Mouse (Mus musculus) intestine, embryonic 16.5 days (tissue): ENCODE data around the gene Hgfac. TPM values are rescaled to one million over a fixed set of nuclear protein-coding genes. Genes with fewer than 3 reads are reported as not detected.
A peak's percentile ranks its signal among the peaks of the same experiment; 100 is the strongest.

Source experiments
- ATAC-seq: fragments of 200-750 bp; cut with Nextera tagmentation; 2 replicates; pipeline ENCODE4 v1.8.0; 2017; ENCODE audit warnings: moderate TSS enrichment, moderate library complexity
- H3K27ac ChIP-seq: fragments of 300-500 bp; sonication (generic); 2 replicates; pipeline ENCODE4 v1.5.1; 2014; ENCODE audit warnings: mild to moderate bottlenecking, low read length
- H3K27me3 ChIP-seq: fragments of 300-500 bp; sonication (generic); replicated peaks from 2 replicates; pipeline ENCODE4 v1.6.1; 2014; ENCODE audit warnings: low read length, control low read depth, mixed read lengths; ENCODE audit not compliant: control insufficient read depth, insufficient read depth
- H3K36me3 ChIP-seq: fragments of 300-500 bp; sonication (generic); 2 replicates; pipeline ENCODE4 v1.6.1; 2014; ENCODE audit warnings: low read length, control low read depth; ENCODE audit not compliant: control insufficient read depth, insufficient read depth
- H3K4me1 ChIP-seq: fragments of 300-500 bp; sonication (generic); 2 replicates; pipeline ENCODE4 v1.6.1; 2014; ENCODE audit warnings: low read length, control low read depth, mixed read lengths; ENCODE audit not compliant: control insufficient read depth, insufficient read depth
- H3K4me2 ChIP-seq: fragments of 300-500 bp; sonication (generic); 2 replicates; pipeline ENCODE4 v1.6.1; 2014; ENCODE audit warnings: low read depth, low read length, control low read depth
- H3K4me3 ChIP-seq: fragments of 300-500 bp; sonication (generic); 2 replicates; pipeline ENCODE4 v1.5.1; 2014; ENCODE audit warnings: mild to moderate bottlenecking, low read length
- H3K9ac ChIP-seq: fragments of 300-500 bp; sonication (generic); 2 replicates; pipeline ENCODE4 v1.6.1; 2014; ENCODE audit warnings: low read depth, low read length
- H3K9me3 ChIP-seq: fragments of 300-500 bp; sonication (generic); 2 replicates; pipeline ENCODE4 v1.6.1; 2016; ENCODE audit warnings: low read length, control low read depth; ENCODE audit not compliant: control insufficient read depth
- WGBS: fragments of 180-500 bp; shearing (Covaris S2); extraction: QIAGEN DNeasy Blood & Tissue Kit; methylation state at CpG from one replicate; pipeline ENCODE4 v1.1.7; 2014; 5-methylcytosine and 5-hydroxymethylcytosine counted together
- polyA plus RNA-seq: library from polyadenylated mRNA; unstranded; fragments of >200 nt; fragmentation: Nextera tagmentation; extraction: Ambion mirVana; gene quantifications from 2 replicates; pipeline ENCODE4 v1.2.1, GENCODE M21; 2015

The Hgfac gene
- polyA plus RNA-seq, 1 experiment from 2014 or later: 14.9 TPM

DNA sequence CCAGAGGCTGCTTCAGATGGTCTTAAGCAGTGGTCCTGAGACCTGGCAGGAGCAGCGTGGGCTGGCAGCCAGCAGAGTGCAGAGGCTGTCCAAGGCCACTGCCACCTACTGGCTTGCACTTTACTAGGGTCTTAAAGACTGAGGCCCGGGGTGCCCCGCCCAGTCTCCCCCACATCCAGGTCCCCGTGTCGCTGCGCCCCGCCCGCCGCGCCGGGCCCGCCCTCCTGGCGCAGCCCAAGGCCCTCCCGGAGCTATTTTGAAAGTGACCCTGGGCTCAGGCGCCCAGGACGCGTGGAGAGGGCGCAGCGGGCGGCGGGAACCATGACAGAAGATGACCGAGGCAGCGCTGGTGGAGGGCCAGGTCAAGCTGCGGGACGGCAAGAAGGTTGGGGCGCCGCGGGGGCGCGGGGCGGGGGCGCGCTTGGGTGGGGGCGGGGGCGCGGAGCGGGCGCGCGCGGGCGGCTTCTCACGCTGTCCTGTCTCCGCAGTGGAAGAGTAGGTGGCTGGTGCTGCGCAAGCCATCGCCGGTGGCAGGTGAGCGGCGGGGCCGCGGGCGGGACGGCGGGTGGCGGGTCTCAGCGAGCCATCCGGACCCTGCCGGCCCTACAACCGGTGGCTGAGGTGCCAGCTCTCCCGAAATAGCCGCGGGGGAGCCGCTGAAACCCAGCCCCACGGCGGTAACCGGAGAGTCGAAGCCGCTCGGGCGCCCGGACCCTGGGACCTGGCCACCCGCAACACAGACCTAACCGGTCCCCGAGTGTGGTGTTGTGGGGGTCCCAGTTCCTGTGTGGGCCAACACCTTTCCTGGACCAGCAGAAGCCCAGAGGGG, 15.5 kb downstream of the Hgfac start, which contains the start of gene Dok7:
Dok7 (plus strand) TSS at position 163 of the 829 bp plus-strand sequence.
- H3K9ac ChIP-seq: peak within 1 kb of the TSS; percentile 66
- no peak within 1 kb of the TSS for H3K27ac ChIP-seq
- no peaks in the 10 kb centered on the region for H3K36me3 ChIP-seq
- peaks cover 13% of the 10 kb centered on the region for H3K4me1 ChIP-seq
- peak within 1 kb of the TSS; percentile 95 for H3K4me2 ChIP-seq
- no peaks in the 10 kb centered on the region for H3K9me3 ChIP-seq
- H3K4me3 ChIP-seq: peak within 1 kb of the TSS; percentile 59
- peak; percentile 63 for ATAC-seq
- peaks cover 29% of the 10 kb centered on the region for H3K27me3 ChIP-seq
- 0% methylated on average over 59 of the region's 74 CpGs for WGBS

GRCm38 (mm10) chr5:35057582-35057981, 16.3 kb downstream of the Hgfac start:
- Histone ChIP-seq H3K4me3 (peak overlapping the region; percentile 59), H3K27ac (no peak overlapping the region), H3K27me3 (peaks cover 29% of the 10 kb centered on the region), H3K9me3 (no peaks in the 10 kb centered on the region), H3K9ac (0 out of 2 replicates have a peak overlapping the region, but pooled peaks have one; percentile 66), H3K4me2 (peak overlapping the region; percentile 95), H3K4me1 (peaks cover 13% of the 10 kb centered on the region), H3K36me3 (no peaks in the 10 kb centered on the region)
- no peak for ATAC-seq
- 27% methylated on average over 4 of the region's 4 CpGs for WGBS

DNA sequence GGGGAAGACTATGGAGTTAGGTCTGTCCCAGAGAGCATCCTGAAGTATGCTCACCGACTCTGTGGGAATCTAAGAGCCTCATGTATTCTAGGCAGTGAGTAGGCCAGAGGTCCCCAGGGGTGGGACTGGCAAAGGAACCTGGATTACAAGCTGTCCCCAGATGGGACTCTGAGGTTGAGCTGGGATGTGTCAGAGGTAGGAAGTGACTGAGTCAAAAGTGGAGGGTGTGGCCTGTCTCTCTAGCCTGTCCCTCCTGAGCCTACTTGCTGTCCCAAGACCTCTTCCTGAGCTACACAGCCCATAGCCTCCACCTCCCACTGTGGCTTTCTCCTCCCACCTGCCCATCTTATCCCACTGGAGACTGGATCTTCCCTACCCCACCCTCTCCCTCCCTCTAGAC, 16.9 kb downstream of the Hgfac start:
- Histone ChIP-seq H3K4me1 (peaks cover 13% of the 10 kb centered on the region), H3K36me3 (no peaks in the 10 kb centered on the region), H3K27me3 (peaks cover 29% of the 10 kb centered on the region), H3K9ac (no peak overlapping the region), H3K27ac (no peak overlapping the region), H3K9me3 (no peaks in the 10 kb centered on the region), H3K4me3 (no peak overlapping the region), H3K4me2 (no peak overlapping the region)
- ATAC-seq: no peak
- WGBS: 38% methylated on average over 1 of the region's 1 CpGs

DNA sequence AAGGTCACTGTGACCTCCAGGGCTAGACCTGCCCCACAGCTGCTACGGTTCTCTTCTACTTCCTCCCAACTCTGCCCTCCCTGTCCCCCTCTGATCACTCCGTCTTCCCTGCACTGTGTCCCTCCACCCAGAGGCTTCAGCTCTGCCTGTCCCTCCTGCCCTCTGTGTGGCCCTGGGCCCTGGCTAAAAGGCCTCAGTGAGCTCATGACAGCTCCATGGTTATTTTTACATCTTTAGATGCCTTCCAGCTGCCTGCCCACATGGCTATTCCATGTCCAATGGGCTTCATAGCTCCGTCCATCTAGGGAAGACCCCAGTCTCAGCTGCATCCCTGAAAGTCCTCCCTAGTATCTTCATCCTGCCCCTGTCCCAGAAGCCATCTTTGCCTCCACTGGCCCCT, 18.8 kb downstream of the Hgfac start:
- Histone ChIP-seq H3K27me3 (peaks cover 29% of the 10 kb centered on the region), H3K36me3 (no peaks in the 10 kb centered on the region), H3K4me3 (no peak overlapping the region), H3K9ac (no peak overlapping the region), H3K4me2 (no peak overlapping the region), H3K27ac (no peak overlapping the region), H3K4me1 (peaks cover 10% of the 10 kb centered on the region), H3K9me3 (no peaks in the 10 kb centered on the region)
- 61% methylated on average over 3 of the region's 3 CpGs for WGBS
- ATAC-seq: no peak

- Histone ChIP-seq H3K27ac (no peak overlapping the region), H3K4me2 (no peak overlapping the region), H3K9ac (no peak overlapping the region), H3K9me3 (no peaks in the 10 kb centered on the region), H3K36me3 (no peaks in the 10 kb centered on the region), H3K4me3 (no peak overlapping the region), H3K27me3 (no peaks in the 10 kb centered on the region), H3K4me1 (no peaks in the 10 kb centered on the region)
- ATAC-seq: no peak
- WGBS: 74% methylated on average over 2 of the region's 2 CpGs
Observed at GRCm38 (mm10) chr5:35069841-35070240, 28.5 kb downstream of the Hgfac start.

DNA sequence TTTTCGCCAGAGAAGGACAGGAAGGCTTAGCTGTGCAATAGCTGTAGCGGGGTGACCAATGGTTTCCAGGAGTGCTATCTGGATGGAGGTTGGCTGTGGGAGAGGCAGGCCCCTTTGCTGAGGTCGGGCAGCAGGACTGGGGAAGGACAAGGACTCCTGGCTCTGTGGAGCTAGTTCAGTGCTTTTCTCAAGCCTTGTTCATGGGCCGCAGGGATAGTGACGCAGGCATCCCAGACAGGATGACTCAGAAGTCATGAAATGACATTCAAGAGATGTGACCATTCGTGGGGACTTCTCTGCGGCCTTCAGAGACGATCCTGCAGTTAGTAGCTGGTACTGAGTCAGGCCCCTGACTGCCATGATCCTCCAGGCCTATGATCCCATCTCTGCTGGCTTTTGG, 29.0 kb downstream of the Hgfac start:
- H3K9ac ChIP-seq: no peak overlapping the region
- H3K27me3 ChIP-seq: no peaks in the 10 kb centered on the region
- H3K9me3 ChIP-seq: no peaks in the 10 kb centered on the region
- H3K27ac ChIP-seq: no peak overlapping the region
- no peak overlapping the region for H3K4me3 ChIP-seq
- no peak for ATAC-seq
- 83% methylated on average over 8 of the region's 8 CpGs for WGBS
- H3K36me3 ChIP-seq: no peaks in the 10 kb centered on the region
- no peaks in the 10 kb centered on the region for H3K4me1 ChIP-seq
- H3K4me2 ChIP-seq: no peak overlapping the region

DNA sequence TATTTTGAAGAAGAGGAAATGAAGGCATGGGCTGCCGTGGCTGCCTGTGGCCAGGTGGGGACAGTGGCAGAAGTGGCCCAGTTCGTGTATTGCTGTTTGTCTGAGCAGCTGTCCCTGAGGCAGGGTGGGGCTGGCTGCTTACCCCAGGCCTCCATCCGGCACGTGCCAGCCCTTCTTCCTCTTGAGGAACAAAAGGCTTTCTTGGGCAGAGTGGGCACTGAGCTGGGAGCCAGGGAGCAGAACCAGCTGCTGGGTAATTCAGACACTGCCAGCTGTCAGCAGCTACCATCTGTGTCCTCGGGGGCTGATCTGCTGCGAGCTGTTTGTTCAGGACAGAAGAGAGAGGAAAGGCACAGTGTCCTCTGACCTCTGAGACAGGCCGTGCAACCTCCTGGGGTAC, 29.6 kb downstream of the Hgfac start:
- Histone ChIP-seq H3K4me1 (no peaks in the 10 kb centered on the region), H3K27ac (no peak overlapping the region), H3K27me3 (no peaks in the 10 kb centered on the region), H3K4me3 (no peak overlapping the region), H3K4me2 (no peak overlapping the region), H3K9me3 (no peaks in the 10 kb centered on the region), H3K9ac (no peak overlapping the region), H3K36me3 (no peaks in the 10 kb centered on the region)
- WGBS: 53% methylated on average over 7 of the region's 7 CpGs
- no peak for ATAC-seq

DNA sequence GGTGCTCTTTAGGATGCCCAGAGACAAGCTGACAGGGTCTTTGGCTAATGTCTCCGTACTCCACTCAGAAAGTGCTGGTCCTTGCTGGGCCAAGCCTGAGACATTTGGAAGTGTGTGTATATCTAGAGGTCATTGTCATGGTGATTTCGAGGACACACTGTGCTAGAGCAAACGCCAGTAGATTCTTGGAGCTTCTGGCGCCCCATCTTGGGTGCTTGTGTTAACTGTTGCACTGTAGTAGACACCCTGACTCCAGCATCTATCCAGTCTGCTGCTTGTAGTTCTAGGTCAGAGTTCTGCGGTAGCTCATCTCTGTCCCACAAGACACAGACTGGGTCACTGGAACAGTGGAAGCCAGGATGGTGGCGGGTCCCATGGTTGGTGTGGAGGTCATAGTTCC, 30.5 kb downstream of the Hgfac start:
- no peak overlapping the region for H3K9ac ChIP-seq
- H3K4me1 ChIP-seq: no peaks in the 10 kb centered on the region
- no peaks in the 10 kb centered on the region for H3K27me3 ChIP-seq
- H3K27ac ChIP-seq: no peak overlapping the region
- H3K4me2 ChIP-seq: no peak overlapping the region
- no peaks in the 10 kb centered on the region for H3K9me3 ChIP-seq
- 91% methylated on average over 6 of the region's 6 CpGs for WGBS
- H3K36me3 ChIP-seq: no peaks in the 10 kb centered on the region
- no peak overlapping the region for H3K4me3 ChIP-seq
- ATAC-seq: no peak

DNA sequence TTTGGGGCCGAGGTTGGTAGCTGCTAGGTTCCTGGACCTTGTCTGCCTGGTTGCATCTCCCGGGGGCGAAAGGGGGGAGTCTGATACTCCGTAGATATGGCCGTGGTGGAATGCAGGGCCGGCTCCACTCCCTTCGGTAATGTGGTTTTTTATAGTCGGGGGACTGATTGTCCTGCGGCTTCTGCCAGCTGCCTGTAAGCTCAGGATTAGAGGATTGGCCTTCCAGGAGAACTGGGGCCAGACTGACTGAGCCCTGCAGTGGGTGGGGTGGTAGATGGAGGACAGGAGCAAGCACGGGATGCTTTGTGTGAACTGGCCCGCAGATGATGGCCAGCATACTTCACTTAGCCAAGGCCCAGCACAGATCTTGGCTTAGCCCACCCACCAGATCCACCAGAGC, 31.9 kb downstream of the Hgfac start:
- H3K36me3 ChIP-seq: no peaks in the 10 kb centered on the region
- H3K4me3 ChIP-seq: no peak overlapping the region
- H3K9ac ChIP-seq: no peak overlapping the region
- no peaks in the 10 kb centered on the region for H3K27me3 ChIP-seq
- no peak for ATAC-seq
- 73% methylated on average over 11 of the region's 11 CpGs for WGBS
- no peak overlapping the region for H3K27ac ChIP-seq
- H3K4me1 ChIP-seq: no peaks in the 10 kb centered on the region
- H3K4me2 ChIP-seq: no peak overlapping the region
- no peaks in the 10 kb centered on the region for H3K9me3 ChIP-seq
